Mouse (Mus musculus): Measurements from ENCODE around the gene Elmo1. TPM values are rescaled to one million over a fixed set of nuclear protein-coding genes. Genes with fewer than 3 reads are reported as not detected.

The Elmo1 gene
- polyA plus RNA-seq, 1 experiment, result 0.40 TPM

DNA sequence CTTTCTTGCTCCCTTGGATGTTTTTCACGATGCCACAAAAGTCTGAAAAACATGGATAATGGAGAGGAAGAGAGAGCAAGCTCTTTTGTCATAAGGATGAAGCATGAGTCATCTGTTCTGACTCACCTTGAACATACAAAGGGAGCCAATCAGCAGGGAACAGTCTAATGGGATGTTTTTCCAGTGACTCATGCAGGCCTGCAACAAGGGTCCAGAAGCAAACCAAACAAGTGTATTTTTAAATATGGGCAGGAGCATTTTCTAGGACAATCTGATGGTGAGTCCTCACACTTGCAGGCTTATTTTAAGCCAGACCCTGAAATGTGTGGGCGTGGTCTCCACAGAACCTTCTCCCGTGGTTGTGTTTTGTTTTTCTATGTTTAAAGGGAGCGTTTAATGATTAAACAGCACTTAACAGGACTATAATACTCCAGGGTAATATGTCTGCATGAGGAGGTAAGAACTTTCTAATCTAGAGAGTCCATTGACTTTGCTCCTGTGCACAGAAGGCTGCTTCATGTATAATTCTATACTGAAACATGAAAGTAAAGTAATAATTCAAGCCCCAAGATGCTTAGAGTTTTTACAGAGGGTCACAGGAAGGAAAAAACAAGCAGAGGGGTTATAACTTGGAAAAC, 342.9 kb downstream of the Elmo1 start:
- H3K4me2 ChIP-seq (ENCODE audit: low read depth), result peak overlapping the region; percentile 44
- no peaks in the 10 kb centered on the region for H3K79me2 ChIP-seq (ENCODE audit: control insufficient read depth, insufficient read depth)
- no peaks in the 10 kb centered on the region for H3K36me3 ChIP-seq (ENCODE audit: control insufficient read depth, insufficient read depth)
- no peak for TF ChIP-seq SRF (IDR thresholded peaks at IDR 0.05; ENCODE audit: control insufficient read depth, insufficient read length, low read depth)
- no peak; the same call in 1 of the 2 replicates for TF ChIP-seq CEBPB (IDR thresholded peaks at IDR 0.05; ENCODE audit: insufficient read depth, poor library complexity, severe bottlenecking)
- TF ChIP-seq USF1 (IDR thresholded peaks at IDR 0.05; ENCODE audit: low read depth), result no peak
- TF ChIP-seq TCF12 (IDR thresholded peaks at IDR 0.05; ENCODE audit: insufficient read depth, poor library complexity, severe bottlenecking), result no peak
- no peak for TF ChIP-seq MYOG (IDR thresholded peaks at IDR 0.05; ENCODE audit: control insufficient read depth in 1 of 3, insufficient read depth in 1 of 3, insufficient read length in 2 of 3, low read depth in 2 of 3)
- TF ChIP-seq MYOD1 (IDR thresholded peaks at IDR 0.05; ENCODE audit: control insufficient read depth in 1 of 3, insufficient read length in 2 of 3, low read depth in 2 of 3), result no peak
- TF ChIP-seq POLR2A (IDR thresholded peaks at IDR 0.05; ENCODE audit: insufficient read length, low read depth), result no peak
- TF ChIP-seq E2F4 (IDR thresholded peaks at IDR 0.05; ENCODE audit: insufficient read depth), result no peak
- no peak for TF ChIP-seq TCF3 (IDR thresholded peaks at IDR 0.05; ENCODE audit: insufficient read length, low read depth)
- no peak for TF ChIP-seq REST (IDR thresholded peaks at IDR 0.05; ENCODE audit: insufficient read depth, insufficient read length)
- TF ChIP-seq POLR2AphosphoS2 (IDR thresholded peaks at IDR 0.05; ENCODE audit: insufficient read length, low read depth), result no peak
- no peak for TF ChIP-seq MAX (IDR thresholded peaks at IDR 0.05; ENCODE audit: low read depth)
- H3ac ChIP-seq (ENCODE audit: control insufficient read depth, insufficient read length), result no peak overlapping the region
- no peak overlapping the region for H3K4me3 ChIP-seq
- no peaks in the 10 kb centered on the region for H3K27me3 ChIP-seq (ENCODE audit: control insufficient read depth, insufficient read depth, insufficient read length)

DNA sequence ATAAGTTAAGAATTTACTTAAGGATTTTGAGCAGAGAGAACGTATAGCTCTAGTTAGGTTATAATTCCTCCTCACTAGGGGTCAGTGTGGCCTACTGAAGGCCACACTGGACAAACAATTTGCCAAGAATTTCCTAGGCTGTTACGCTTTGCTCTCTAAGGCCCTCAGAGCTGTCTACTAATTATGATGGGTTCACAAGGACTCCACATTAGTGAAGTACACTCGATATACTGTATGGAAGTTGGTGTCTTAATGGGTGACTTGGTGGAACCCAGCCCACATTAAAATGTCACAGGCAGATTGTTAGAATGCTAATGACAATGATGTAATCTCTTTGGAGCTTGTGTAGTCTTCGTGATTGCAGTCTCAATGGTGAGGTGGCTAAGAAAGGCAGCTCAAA, 343.7 kb downstream of the Elmo1 start:
- H3ac ChIP-seq (ENCODE audit: control insufficient read depth, insufficient read length), result no peak overlapping the region
- H3K4me2 ChIP-seq (ENCODE audit: low read depth), result no peak overlapping the region
- TF ChIP-seq POLR2A (IDR thresholded peaks at IDR 0.05; ENCODE audit: insufficient read length, low read depth), result no peak
- TF ChIP-seq CEBPB (IDR thresholded peaks at IDR 0.05; ENCODE audit: insufficient read depth, poor library complexity, severe bottlenecking), result no peak
- no peak for TF ChIP-seq MAX (IDR thresholded peaks at IDR 0.05; ENCODE audit: low read depth)
- no peak for TF ChIP-seq REST (IDR thresholded peaks at IDR 0.05; ENCODE audit: insufficient read depth, insufficient read length)
- TF ChIP-seq USF1 (IDR thresholded peaks at IDR 0.05; ENCODE audit: low read depth), result no peak
- no peak for TF ChIP-seq E2F4 (IDR thresholded peaks at IDR 0.05; ENCODE audit: insufficient read depth)
- TF ChIP-seq MYOG (IDR thresholded peaks at IDR 0.05; ENCODE audit: control insufficient read depth in 1 of 3, insufficient read depth in 1 of 3, insufficient read length in 2 of 3, low read depth in 2 of 3), result no peak
- no peak for TF ChIP-seq SRF (IDR thresholded peaks at IDR 0.05; ENCODE audit: control insufficient read depth, insufficient read length, low read depth)
- TF ChIP-seq TCF12 (IDR thresholded peaks at IDR 0.05; ENCODE audit: insufficient read depth, poor library complexity, severe bottlenecking), result no peak
- TF ChIP-seq TCF3 (IDR thresholded peaks at IDR 0.05; ENCODE audit: insufficient read length, low read depth), result no peak
- no peak for TF ChIP-seq POLR2AphosphoS2 (IDR thresholded peaks at IDR 0.05; ENCODE audit: insufficient read length, low read depth)
- TF ChIP-seq MYOD1 (IDR thresholded peaks at IDR 0.05; ENCODE audit: control insufficient read depth in 1 of 3, insufficient read length in 2 of 3, low read depth in 2 of 3), result no peak
- no peaks in the 10 kb centered on the region for H3K27me3 ChIP-seq (ENCODE audit: control insufficient read depth, insufficient read depth, insufficient read length)
- no peak overlapping the region for H3K4me3 ChIP-seq
- no peaks in the 10 kb centered on the region for H3K79me2 ChIP-seq (ENCODE audit: control insufficient read depth, insufficient read depth)
- H3K36me3 ChIP-seq (ENCODE audit: control insufficient read depth, insufficient read depth), result no peaks in the 10 kb centered on the region

DNA sequence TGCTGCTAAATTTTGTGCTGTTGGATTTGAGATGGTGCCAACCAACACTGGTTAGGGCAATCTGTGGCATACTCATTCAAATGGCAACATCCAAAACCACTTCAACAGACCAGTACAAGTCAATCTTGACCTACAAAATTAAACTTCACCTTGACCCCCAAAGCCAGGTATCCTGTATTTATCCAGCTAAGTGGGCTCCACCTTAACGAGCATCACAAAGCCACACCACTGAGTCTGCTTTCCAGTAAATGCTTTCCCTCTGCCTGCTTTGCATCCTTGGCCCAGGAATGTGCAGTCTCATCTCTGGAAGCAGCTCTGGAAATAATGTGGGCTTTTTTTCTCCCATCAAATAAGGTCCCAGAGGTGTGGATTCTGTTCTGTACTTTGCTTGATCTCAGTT, 349.1 kb downstream of the Elmo1 start:
- no peak overlapping the region for H3K4me3 ChIP-seq
- H3K36me3 ChIP-seq (ENCODE audit: control insufficient read depth, insufficient read depth), result no peaks in the 10 kb centered on the region
- TF ChIP-seq USF1 (IDR thresholded peaks at IDR 0.05; ENCODE audit: low read depth), result no peak
- no peak for TF ChIP-seq CEBPB (IDR thresholded peaks at IDR 0.05; ENCODE audit: insufficient read depth, poor library complexity, severe bottlenecking)
- no peak for TF ChIP-seq TCF3 (IDR thresholded peaks at IDR 0.05; ENCODE audit: insufficient read length, low read depth)
- no peak for TF ChIP-seq TCF12 (IDR thresholded peaks at IDR 0.05; ENCODE audit: insufficient read depth, poor library complexity, severe bottlenecking)
- TF ChIP-seq POLR2A (IDR thresholded peaks at IDR 0.05; ENCODE audit: insufficient read length, low read depth), result no peak
- no peak for TF ChIP-seq SRF (IDR thresholded peaks at IDR 0.05; ENCODE audit: control insufficient read depth, insufficient read length, low read depth)
- TF ChIP-seq MAX (IDR thresholded peaks at IDR 0.05; ENCODE audit: low read depth), result no peak
- TF ChIP-seq E2F4 (IDR thresholded peaks at IDR 0.05; ENCODE audit: insufficient read depth), result no peak
- TF ChIP-seq MYOG (IDR thresholded peaks at IDR 0.05; ENCODE audit: control insufficient read depth in 1 of 3, insufficient read depth in 1 of 3, insufficient read length in 2 of 3, low read depth in 2 of 3), result no peak
- no peak for TF ChIP-seq POLR2AphosphoS2 (IDR thresholded peaks at IDR 0.05; ENCODE audit: insufficient read length, low read depth)
- no peak for TF ChIP-seq MYOD1 (IDR thresholded peaks at IDR 0.05; ENCODE audit: control insufficient read depth in 1 of 3, insufficient read length in 2 of 3, low read depth in 2 of 3)
- TF ChIP-seq REST (IDR thresholded peaks at IDR 0.05; ENCODE audit: insufficient read depth, insufficient read length), result no peak
- no peaks in the 10 kb centered on the region for H3K27me3 ChIP-seq (ENCODE audit: control insufficient read depth, insufficient read depth, insufficient read length)
- H3K4me2 ChIP-seq (ENCODE audit: low read depth), result no peak overlapping the region
- no peaks in the 10 kb centered on the region for H3K79me2 ChIP-seq (ENCODE audit: control insufficient read depth, insufficient read depth)
- no peak overlapping the region for H3ac ChIP-seq (ENCODE audit: control insufficient read depth, insufficient read length)

DNA sequence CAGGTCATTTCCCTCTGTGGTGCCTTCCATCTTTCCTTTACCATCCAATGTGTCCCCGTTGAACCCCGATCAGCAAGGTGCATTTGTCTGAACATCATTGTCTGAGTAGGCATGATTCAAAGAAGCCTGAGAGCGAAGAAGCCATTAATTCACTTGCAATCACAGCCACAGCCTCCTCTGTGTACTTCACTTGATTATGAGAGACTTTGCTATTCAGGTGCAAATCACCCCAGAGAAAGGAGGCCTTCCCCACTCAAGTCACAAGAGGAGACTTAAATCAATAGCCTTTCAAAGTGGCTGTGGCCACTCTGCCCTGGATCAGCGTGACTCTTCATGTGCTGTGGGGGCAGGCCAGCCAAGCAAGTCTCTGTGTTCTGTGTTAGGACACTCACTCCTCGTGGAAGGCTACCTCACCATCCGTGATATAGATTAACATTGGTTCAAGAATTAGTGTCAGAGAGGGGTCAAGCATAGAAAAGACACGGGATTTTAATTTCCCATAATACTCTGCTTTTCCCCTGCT, 360.5 kb downstream of the Elmo1 start:
- Histone ChIP-seq H3K36me3 (ENCODE audit: control insufficient read depth, insufficient read depth) (no peaks in the 10 kb centered on the region), H3K4me2 (ENCODE audit: low read depth) (no peak overlapping the region), H3ac (ENCODE audit: control insufficient read depth, insufficient read length) (no peak overlapping the region), H3K27me3 (ENCODE audit: control insufficient read depth, insufficient read depth, insufficient read length) (no peaks in the 10 kb centered on the region), H3K4me3 (no peak overlapping the region), H3K79me2 (ENCODE audit: control insufficient read depth, insufficient read depth) (no peaks in the 10 kb centered on the region)
- no peak for TF ChIP-seq TCF12 (IDR thresholded peaks at IDR 0.05; ENCODE audit: insufficient read depth, poor library complexity, severe bottlenecking)
- no peak for TF ChIP-seq POLR2A (IDR thresholded peaks at IDR 0.05; ENCODE audit: insufficient read length, low read depth)
- TF ChIP-seq CEBPB (IDR thresholded peaks at IDR 0.05; ENCODE audit: insufficient read depth, poor library complexity, severe bottlenecking), result no peak
- TF ChIP-seq SRF (IDR thresholded peaks at IDR 0.05; ENCODE audit: control insufficient read depth, insufficient read length, low read depth), result no peak
- TF ChIP-seq TCF3 (IDR thresholded peaks at IDR 0.05; ENCODE audit: insufficient read length, low read depth), result no peak
- TF ChIP-seq POLR2AphosphoS2 (IDR thresholded peaks at IDR 0.05; ENCODE audit: insufficient read length, low read depth), result no peak
- TF ChIP-seq USF1 (IDR thresholded peaks at IDR 0.05; ENCODE audit: low read depth), result no peak
- TF ChIP-seq REST (IDR thresholded peaks at IDR 0.05; ENCODE audit: insufficient read depth, insufficient read length), result no peak
- no peak for TF ChIP-seq E2F4 (IDR thresholded peaks at IDR 0.05; ENCODE audit: insufficient read depth)
- no peak for TF ChIP-seq MAX (IDR thresholded peaks at IDR 0.05; ENCODE audit: low read depth)
- no peak for TF ChIP-seq MYOD1 (IDR thresholded peaks at IDR 0.05; ENCODE audit: control insufficient read depth in 1 of 3, insufficient read length in 2 of 3, low read depth in 2 of 3)
- no peak for TF ChIP-seq MYOG (IDR thresholded peaks at IDR 0.05; ENCODE audit: control insufficient read depth in 1 of 3, insufficient read depth in 1 of 3, insufficient read length in 2 of 3, low read depth in 2 of 3)
